ENCODE assay signal across 7 mouse cellular contexts in the genomic region with DNA sequence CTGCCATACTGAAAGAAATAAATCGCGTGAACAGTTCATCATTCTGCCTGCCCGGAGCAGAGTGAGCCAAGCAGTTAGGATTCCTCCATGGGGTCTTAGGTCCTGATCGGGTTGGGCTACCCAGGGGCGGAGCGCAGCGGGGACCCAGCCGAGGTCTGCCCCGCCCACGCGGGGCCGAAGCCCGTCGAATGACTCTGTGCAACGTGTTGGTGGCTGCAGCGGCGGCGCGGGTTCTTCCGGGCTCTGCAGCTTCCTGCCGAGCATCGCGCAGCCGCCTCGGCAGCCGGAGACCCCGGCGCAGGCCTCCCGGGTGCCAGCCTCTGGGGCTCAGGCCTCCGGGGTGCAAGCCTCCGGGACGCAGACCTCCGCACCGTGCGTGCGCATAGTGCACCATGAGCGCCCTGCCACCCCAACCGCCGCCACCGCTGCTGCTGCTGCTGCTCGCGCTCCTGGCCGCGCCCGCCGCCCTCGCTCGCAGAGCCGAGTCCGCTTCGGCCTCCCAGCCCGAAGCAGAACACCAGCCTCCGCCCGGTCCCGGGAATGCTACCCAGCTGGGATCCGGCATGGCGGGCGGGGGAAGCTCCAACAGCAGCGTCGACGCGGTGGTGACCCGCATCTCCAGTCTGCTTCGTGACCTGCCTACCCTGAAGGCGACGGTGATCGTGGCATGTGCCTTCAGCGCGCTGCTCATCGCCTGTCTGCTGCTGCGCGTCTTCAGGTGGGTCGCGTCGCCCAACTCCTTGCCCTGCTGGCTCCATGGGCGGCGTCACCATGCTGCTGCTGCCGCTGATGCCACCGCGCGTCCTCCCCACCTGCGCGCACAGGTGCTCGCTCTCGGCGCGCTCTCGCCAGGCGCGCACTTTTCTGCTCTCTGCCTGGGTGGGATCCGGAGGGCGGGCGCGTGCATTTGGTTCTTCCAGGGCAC. TPM values are rescaled to one million over a fixed set of nuclear protein-coding genes. Genes with fewer than 3 reads are reported as not detected.
DNase-seq lines count a peak whose midpoint lies in the region; ATAC-seq lines count a peak whose summit lies in the region.

Fam174b (plus strand) TSS at position 192 of the 925 bp plus-strand sequence.

- H3K4me3 ChIP-seq in stomach, embryonic 14.5 days (ENCODE audit: low read depth, low read length) = peak within 1 kb of the TSS; percentile 90

- WGBS in stomach, embryonic 14.5 days = under 1% methylated on average over 73 of the region's 94 CpGs

- intact Hi-C loops in left cerebral cortex, postnatal 4 days (cut with DNase I) = loop anchor here (5.0 kb wide), 1 partner anchor 83 kb away; no protein-coding TSS in a partner anchor

- peak within 1 kb of the TSS; percentile 97 for H3K4me2 ChIP-seq in stomach, embryonic 14.5 days (replicated peaks; ENCODE audit: low read depth, low read length)

- H3K27me3 ChIP-seq in stomach, embryonic 14.5 days (ENCODE audit: control insufficient read depth, insufficient read depth, low read length) = no peaks in the 10 kb centered on the region

- H3K9me3 ChIP-seq in stomach, embryonic 14.5 days (ENCODE audit: control insufficient read depth, low read depth, low read length) = no peaks in the 10 kb centered on the region

- DNase-seq in WW6 (ENCODE audit: low read depth, low spot score) = peak; percentile 52
- DNase-seq in embryo, embryonic 10 days (ENCODE audit: low spot score) = peak; percentile 71
- peak; percentile 97 for DNase-seq in heart, adult 11 months
- peak; percentile 36 for DNase-seq in kidney, adult 11 months
- peak; percentile 52 for DNase-seq in left cerebral cortex, postnatal 4 days
- DNase-seq in mesoderm, embryonic 11.5 days (ENCODE audit: low read depth, low spot score) = peak; percentile 81

- peak within 1 kb of the TSS; percentile 76 for H3K9ac ChIP-seq in stomach, embryonic 14.5 days (replicated peaks; ENCODE audit: low read depth, low read length)

- peak; percentile 89 for ATAC-seq in stomach, embryonic 14.5 days (ENCODE audit: insufficient number of reproducible peaks, insufficient read depth, low FRiP score, low read depth)

- peak within 1 kb of the TSS; percentile 82 for H3K27ac ChIP-seq in stomach, embryonic 14.5 days (ENCODE audit: low read length)

- H3K4me1 ChIP-seq in stomach, embryonic 14.5 days (ENCODE audit: control insufficient read depth, insufficient read depth, low read length) = peaks cover 18% of the 10 kb centered on the region

- H3K36me3 ChIP-seq in stomach, embryonic 14.5 days (ENCODE audit: control insufficient read depth, insufficient read depth, low read length) = no peaks in the 10 kb centered on the region

RNA-seq across cellular contexts. Expression of gene Fam174b, which starts in this region (rescaled TPM):
- 10 to 100 TPM; 42.3 to 44.1 TPM for total RNA-seq in left cerebral cortex, postnatal 4 days (2021)
- 53.5 and 56.1 TPM in 2 replicates for polyA plus RNA-seq in stomach, embryonic 14.5 days (2014; fragmentation: Nextera tagmentation; extraction: Ambion mirVana)

Comparison
In these comparisons a context has a peak if more than half of its experiments do, and no peak if none do; other contexts are left out.
1. Peak in every context shown above with its lines: DNase-seq, ATAC-seq, H3K4me3 ChIP-seq and H3K27ac ChIP-seq.
2. DNase-seq: peak in every context shown above with its lines; median percentile 97 in heart, adult 11 months; 81 in mesoderm, embryonic 11.5 days; 71 in embryo, embryonic 10 days; 52 in WW6; 52 in left cerebral cortex, postnatal 4 days; 36 in kidney, adult 11 months.